Mouse (Mus musculus): Measurements from ENCODE around the gene 1700034J05Rik. TPM values are rescaled to one million over a fixed set of nuclear protein-coding genes. Genes with fewer than 3 reads are reported as not detected.

Gene 1700034J05Rik
- total RNA-seq, 2 experiments from 2014 or later, result not detected

DNA sequence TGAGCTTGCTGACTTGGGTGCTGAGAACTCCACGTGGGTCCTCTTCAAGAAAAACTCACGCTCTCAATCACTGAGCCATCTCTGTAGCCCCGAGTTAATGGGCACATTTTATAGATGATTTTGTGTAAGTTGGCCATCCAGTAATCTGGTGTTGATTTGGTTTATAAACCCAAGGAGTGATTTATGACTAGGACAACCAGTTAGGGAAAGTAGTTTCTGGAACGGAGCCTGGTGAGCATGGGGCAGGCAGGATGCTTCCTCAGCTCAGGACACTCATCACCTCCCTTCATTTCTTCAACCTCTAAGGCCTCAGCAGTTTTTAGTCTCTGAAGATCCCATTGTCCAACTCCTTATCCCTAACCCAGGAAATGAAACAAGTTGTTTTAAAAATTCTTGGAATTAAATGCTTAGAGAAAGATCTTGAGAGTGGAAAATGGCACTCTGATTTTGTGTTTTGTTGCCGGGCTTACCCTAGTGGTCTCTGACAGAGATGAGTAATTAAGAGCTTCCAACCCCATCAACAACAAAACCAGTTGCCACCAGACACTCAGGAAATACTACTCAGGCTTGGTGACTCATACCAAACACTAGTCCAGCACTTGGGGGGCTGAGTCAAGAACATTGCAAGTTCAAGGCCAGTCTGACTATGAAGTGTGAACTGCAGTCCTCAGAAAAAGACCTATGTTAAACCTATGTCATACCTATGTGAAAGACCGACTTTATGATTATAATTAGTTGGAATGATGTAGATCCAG is 9.4 kb upstream of the 1700034J05Rik start:
- no peak for DNase-seq

GRCm38 (mm10) chr6:146961832-146962481 is 7.7 kb upstream of the 1700034J05Rik start:
- DNase-seq, result no peak

DNA sequence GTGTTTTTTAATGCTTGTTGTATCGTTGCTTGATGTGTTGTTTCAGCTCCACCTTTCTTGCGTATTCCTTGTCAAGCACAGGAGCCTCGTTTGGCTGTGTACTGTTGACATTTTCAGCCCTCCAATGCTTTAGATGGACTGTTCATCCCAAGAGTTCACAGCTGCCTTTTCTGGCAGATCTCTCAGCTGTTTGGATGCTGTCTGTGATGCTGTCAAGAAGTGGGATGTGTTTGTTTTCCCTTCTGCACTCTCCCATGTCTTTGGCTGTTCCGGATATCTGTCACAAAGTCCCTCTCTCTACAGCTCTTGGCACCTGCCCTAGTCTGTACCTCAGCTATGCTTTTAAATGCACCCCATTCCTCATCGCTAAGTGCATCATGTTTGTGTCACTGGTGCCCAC is 6.7 kb upstream of the 1700034J05Rik start:
- DNase-seq, result no peak

DNA sequence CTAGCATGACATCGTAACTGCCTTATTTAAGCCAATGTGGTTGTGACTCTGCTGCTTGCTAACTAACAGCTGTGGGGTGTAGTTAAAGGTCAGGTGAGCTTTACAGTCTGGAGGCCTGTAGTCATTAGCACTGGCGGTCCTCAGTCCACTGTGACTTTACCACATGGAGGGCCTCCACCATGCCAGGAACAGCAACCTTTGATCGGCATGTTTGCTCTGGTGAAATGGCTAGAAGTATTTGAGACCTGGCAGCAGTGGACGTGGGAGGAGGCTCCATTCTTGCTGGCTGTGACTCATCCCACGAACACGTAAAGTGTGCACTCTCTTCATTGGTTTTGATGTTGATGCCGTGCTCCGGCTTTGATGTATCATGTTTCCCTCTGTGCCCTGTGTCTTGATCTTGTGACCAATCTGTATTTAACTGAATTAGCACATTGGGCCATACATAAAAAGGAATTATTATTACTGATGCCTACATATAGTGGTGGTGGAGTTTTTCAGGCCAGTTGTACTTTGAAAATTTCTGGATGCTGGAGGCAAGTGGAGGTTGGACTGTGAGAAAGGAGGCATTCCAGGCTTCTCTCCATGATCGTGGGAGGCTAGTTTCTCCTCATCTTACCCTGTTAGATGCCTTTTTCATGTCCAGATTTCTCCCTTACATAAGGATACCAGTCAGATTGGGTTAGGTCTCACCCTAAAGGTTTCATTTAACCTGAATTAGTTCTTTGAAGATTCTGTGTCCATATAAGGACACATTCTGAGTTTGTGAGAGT is 5.9 kb upstream of the 1700034J05Rik start:
- DNase-seq, result peak; percentile 52 to 56

GRCm38 (mm10) chr6:146958694-146959093 is 4.5 kb upstream of the 1700034J05Rik start:
- DNase-seq, result no peak

DNA sequence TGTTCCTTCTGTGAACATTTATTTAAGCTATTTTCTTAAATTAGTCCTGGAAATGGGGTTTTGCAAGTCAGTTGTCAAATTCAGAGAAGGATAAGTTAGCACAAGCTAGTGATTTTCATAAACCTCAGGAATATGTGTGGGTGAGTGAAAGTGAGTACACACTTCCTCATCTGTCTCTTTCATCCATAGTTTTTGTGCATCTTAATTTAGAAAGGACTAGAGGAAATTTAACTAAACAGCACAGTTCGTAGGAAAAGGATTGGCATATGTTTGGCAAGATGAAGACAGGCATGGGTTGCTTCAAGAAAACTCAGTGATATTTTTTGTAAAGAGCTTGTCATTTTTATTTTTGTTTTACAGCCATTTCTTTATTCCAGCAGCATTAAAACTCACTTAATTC is 2.7 kb upstream of the 1700034J05Rik start:
- DNase-seq, result no peak

DNA sequence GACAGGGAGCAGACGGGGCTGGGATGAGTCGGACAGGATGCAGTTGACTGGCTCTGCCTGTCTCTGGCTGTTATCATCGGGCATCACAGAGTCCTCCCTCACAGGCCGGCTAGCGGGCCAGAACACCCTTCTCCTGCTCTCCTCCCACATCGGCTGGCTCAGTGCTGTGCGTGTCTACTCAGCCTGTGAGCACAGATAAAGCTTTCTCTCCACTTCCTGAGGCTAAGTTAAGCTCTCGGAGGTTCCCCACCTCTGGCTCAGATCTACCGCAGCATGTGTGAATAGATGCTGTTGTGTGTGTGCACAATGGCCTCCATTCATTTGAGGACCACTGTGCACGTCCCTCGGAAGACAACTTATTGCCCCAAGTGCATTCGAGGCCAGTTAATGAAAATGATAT is 1.7 kb upstream of the 1700034J05Rik start:
- no peak for DNase-seq

- DNase-seq, result no peak
Observed at GRCm38 (mm10) chr6:146955475-146955874, 1.3 kb upstream of the 1700034J05Rik start.

GRCm38 (mm10) chr6:146950454-146950832 is 3.8 kb downstream of the 1700034J05Rik start:
- no peak for DNase-seq

DNA sequence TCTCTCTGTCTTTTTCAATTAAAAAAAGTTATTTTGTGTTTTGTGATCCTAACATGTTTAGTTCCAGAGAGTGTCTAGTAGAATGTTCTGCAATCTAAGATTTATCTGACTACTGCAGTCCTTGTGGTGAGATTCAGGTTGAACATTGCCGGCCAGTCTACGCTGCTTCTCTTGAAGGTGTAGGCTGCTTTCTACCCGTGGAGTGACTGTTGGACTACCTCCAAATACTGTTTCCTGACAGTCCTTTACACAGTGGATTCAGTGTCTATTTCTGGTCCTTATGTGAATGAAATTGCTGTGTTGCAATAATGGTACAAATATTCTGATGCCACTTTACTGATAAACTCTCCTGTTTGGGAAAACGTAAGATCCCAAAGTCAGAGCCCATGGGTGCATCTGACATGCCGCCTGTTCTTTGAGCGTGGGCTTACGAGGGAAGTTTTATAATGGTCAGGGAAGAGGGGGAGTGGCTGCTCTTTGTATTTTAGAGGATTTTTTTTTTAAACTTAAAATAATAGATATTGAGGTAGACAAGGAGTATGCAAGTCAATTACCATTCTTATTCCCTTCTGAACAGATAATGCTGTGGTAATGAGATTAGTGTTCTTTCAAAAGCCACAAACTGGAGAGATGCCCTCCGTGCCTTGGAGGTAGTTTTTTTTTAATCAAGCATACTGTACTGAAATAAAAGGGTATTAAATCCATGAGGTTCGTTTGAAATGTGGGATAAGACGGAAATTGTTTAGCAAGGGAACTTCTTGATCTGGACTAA is 4.4 kb downstream of the 1700034J05Rik start:
- DNase-seq, result no peak

DNA sequence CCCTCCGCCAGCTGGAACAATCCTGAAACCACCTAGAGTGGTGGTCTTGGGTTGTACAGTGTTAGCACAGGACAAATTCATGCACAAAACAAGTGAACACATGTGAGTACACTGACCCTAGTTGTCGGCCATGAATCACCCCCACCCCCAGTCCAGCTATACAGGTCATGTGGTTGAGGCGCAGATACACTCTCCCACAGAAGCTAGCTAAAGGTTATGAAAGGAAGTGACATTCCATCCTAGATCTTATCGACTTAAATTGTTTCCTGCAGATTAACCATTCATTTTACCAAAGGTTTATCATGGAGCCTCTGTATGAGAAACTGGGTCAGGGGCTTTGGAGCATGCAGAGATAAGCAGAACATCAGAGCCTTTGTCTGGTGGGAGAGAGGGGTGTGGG is 7.0 kb downstream of the 1700034J05Rik start:
- no peak for DNase-seq

DNA sequence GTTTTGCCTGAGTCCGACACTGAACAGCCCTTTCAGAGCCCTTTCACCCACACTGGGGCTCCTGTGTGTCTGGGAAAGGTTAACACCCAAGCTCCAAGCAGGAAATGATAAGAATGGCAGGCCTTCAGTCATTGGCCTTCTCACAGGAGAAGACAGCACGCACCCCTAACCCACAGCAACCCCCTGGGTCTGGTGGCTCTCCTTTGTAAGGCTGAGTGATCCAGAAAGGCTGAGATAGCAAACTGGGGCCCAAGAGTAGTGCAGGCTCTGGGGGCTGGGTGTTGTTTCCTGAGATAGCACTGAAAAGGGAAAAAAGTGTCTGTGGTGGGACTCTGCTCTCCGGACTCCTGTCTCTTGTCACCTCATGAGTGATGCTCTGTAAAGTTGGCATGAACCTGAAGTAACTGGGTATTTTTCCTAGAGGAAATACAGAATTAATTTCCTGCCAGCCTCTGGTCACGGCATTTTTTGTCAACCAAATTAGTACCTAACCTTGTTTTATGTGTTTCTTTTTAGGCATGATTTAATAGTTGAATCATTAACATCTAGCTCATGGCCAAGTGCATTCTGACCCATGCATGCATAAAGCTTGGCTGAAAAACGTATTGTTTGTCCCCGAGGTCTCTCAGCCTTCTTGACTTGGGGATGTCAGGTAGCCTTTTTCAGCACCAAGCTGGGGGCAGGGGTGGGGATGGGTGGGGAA is 7.7 kb downstream of the 1700034J05Rik start:
- DNase-seq, result no peak

GRCm38 (mm10) chr6:146944830-146945229 is 9.4 kb downstream of the 1700034J05Rik start:
- DNase-seq, result no peak

DNA sequence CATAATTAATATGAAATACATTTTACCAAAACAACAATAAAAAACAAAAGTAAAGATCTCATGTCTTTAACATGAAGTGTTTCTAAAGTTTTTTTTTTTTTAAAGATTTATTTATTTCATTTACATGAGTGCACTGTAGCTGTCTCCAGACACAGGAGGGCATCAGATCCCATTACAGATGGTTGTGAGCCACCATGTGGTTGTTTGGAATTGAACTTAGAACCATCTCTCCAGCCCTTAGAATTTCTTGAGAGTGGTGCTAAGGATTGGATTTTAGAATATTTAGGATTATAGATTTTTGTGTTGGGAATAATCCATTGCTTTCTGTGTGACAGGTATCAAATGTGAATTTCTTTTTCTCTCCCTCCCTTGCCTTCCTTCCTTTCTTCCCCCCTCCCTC is 10.2 kb downstream of the 1700034J05Rik start:
- no peak for DNase-seq

GRCm38 (mm10) chr6:146941505-146942275 is 12.5 kb downstream of the 1700034J05Rik start:
- peak; percentile 38 to 52 for DNase-seq

DNA sequence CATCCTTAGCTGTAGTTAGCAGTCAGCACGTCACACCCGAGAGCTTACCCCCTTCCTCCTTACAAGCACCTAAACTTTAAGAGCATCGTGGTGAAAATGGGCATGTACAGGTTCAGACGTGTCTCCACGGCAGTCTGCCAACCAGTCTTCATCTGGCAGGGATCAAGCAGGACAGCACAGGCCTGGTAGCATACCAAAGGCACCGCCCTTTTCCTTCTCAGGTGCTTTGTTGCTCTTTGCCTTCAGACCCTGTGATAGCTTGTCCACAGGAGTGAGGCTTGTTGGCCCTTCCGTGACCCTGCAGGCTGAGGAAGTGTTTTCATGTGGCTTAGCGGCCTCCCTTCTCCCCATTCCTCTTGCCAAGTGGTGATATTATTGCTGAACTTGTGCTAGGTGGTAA is 15.2 kb downstream of the 1700034J05Rik start:
- DNase-seq, result no peak

DNA sequence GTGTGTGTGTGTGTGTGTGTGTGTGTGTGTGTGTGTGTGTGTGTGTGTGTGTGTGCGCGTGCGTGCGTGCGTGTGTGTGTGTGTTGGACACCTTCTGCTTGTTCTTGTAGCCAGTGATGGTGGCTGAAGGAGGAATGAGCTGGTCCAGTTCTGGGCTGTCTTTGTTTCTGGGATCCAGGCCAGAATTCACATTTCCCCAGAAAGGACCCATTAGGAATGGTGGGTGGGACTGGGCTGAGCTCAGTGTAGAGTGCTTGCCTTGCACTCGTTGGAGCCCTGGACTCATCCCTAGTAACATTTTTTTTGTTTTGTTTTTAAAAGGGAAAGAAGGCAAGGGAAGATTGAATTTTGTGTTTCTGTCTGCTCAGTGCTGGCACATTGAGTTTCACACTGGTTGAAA is 18.3 kb downstream of the 1700034J05Rik start:
- no peak for DNase-seq

DNA sequence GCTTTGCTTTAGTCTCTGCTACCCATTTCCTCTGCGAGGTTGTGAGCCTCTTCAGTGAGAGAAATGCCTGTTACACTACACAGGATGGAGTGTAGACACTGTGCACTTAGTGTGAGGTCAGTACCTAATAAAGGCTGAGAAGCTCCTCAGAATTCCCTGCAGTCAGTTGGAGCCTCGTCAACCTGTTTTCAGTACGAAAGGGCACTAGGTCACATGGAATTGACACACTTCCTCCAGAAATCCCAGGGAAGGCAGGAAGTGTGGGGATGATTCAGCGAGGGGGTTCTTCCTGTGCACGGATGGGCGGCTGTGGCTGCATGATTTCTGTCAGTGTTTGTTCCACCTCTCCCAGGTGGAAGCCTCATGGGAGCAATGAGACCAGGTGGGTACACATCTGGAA is 21.1 kb downstream of the 1700034J05Rik start:
- peak in 1 of 2 experiments; percentile 36 for DNase-seq

GRCm38 (mm10) chr6:146929031-146929430 is 25.2 kb downstream of the 1700034J05Rik start:
- no peak for DNase-seq

DNA sequence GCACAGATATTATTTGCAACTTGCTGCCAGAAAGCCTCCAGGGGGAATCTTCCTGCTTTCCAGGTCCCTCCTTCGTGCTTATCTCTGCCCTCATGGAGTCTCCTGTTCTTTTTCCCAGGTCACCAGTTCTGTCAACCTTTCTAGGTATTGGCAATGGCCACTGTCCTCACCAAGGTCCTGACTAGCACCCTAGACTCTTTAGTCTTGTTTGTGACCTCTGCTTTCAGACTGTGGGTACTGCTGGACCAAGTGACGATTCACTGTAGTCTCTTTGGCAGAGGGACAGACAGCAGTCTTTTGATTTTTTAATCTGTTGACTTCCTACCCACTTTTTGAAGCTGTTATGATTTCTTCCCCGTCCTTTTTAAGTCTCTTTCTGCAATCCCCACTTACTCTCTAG is 26.1 kb downstream of the 1700034J05Rik start:
- no peak for DNase-seq

Measured in adrenal gland, postnatal 36 days (tissue).